Mouse (Mus musculus): ENCODE measurements at regions not wholly inside any gene's neighbourhood (a gene's known extent, or its start where the extent isn't known, plus 50 kb on each side); places are given as distances from the start of the nearest gene placed in this dataset.

DNA sequence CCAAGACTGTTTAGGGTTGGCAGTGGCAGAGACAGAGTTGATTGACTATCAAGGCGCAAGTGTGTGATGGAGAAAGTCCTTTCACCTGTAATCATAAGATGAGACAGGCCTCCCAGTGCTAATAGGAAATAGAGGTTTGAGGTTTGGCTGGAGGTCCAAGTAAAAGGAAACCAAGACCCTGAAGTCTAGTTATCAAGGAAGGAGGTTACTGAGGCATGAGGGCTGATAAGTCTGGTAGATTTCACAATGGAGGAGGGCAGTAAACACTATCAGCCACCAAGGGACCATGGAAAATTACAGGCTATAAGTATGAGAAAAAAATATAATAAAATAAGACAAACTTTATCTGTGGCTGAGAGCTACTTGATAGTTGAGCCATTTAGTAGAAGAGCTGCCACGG, 52.1 kb upstream of the Cadm1 start:
- no peak for TF ChIP-seq CTCF (IDR thresholded peaks at IDR 0.05; ENCODE audit: low read depth, low read length)
- TF ChIP-seq POLR2A (IDR thresholded peaks at IDR 0.05; ENCODE audit: extremely low read depth, insufficient read depth, low read length) = no peak
